Mouse (Mus musculus) erythroblast, embryonic 14.5 days (primary cell): ENCODE results near the gene Neu2.

Experiments
- GATA1 ChIP-seq: IDR thresholded peaks from 2 replicates; pipeline ENCODE4 v1.6.1; 2012; ENCODE audit warnings: low read length, inconsistent platforms, mixed read lengths
- TAL1 ChIP-seq: IDR thresholded peaks from 3 replicates; pipeline ENCODE4 v1.6.1; 2012; ENCODE audit warnings: low read length, inconsistent platforms, mixed read lengths

DNA sequence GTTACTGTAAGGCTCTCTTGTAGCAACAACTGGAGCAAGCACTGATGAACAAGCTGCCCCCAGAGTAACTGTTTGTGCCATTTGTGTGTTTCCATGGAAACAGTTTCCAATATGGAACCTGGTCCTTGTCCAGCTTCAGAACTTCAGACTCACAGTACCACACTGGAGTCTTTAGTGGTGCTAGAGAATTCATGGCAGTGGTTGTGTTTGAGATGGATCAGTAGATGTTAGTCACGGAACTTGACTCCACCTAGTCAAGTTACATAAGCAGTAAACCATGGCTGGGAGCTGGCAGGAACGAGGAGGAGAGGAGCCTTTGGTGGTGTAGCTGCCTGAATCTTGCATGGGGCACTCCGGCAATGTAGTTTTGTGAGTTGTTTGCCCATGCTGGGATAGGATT, 24.4 kb downstream of the Neu2 start:
- TF ChIP-seq GATA1 (no peak), TAL1 (no peak)
